Mouse (Mus musculus) liver, adult 2 months (tissue): ENCODE measurements around the gene Il10rb.

Source experiments
- CTCF ChIP-seq: fragments of 200-500 bp; IDR thresholded peaks from 2 replicates; pipeline ENCODE4 v1.5.1; 2011; ENCODE audit warnings: low read depth, low read length, control low read depth
- POLR2A ChIP-seq: fragments of 200-500 bp; IDR thresholded peaks from 2 replicates; pipeline ENCODE4 v1.6.1; 2011; ENCODE audit warnings: low read length, control low read depth; ENCODE audit not compliant: insufficient read depth; ENCODE audit errors: extremely low read depth

DNA sequence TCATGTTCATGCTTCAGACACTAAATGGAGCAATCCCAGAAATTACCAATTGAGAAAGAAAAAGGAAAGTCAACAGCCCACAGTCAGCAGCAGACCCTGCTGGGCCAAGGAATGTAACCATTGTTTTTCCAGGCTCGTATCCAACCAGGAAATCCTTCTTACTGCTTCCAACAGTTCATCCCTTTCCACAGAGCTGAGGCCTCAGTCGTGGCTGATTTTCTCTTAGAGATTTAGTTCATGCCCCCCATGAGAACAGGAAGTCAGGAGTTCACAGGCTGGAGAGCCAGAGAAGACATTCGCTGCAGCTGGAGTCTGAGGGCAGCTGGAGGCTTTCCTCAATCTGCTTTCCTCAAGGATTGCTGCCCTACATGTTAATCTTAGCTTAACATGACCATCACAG is 42.5 kb upstream of the Il10rb start:
- TF ChIP-seq CTCF (no peak), POLR2A (no peak)
